Mouse (Mus musculus) heart, postnatal 25 days (tissue): Measurements from ENCODE around the gene Nr2c2. TPM values are rescaled to one million over a fixed set of nuclear protein-coding genes. Genes with fewer than 3 reads are reported as not detected.

ENCODE experiments used
- DNase-seq: peaks from one replicate; pipeline ENCODE4 v3.0.0; 2022; ENCODE audit warnings: low spot score
- intact Hi-C: fragments of 180-260 bp; cut with DNase I; formaldehyde crosslinking; loops from one replicate; pipeline ENCODE4 v1.15.1; 2025
- total RNA-seq, 2 experiments: library from RNA; stranded (reverse); gene quantifications; 2 replicates each; pipeline ENCODE4 v1.2.3; 2021

Gene Nr2c2
- total RNA-seq, 2 experiments from 2014 or later = 23.4 to 27.6 TPM

DNA sequence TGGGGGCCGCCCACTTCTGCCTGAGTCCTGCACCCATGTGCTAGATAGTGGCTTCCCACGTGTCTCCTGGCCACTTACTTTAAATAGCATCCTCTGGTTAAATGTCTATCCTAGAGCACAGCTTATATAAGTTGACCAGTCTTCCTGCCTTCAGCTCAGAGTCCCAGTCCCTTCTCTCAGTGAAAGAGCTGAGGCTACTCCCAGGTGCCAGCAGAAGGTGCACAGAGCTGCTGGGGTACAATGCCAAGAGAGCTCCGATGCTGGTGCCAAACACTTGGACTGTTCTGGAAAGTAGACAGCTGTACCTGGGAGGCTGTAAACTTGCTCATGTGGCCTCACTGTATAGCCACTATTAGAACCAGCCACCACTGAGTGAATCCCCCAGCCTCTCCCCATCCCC is 130.8 kb downstream of the Nr2c2 start:
- DNase-seq = no peak
- intact Hi-C loops = no loop called here

Other genes starting within 250 kb of the Nr2c2 start
- 10 to 100 TPM in 1 of 2 experiments, 1 to 10 TPM in 1; 9.1 to 11.2 TPM for gene Ccdc174, start 213.3 kb upstream of the Nr2c2 start, total RNA-seq
- under 1 TPM; 0.55 to 0.67 TPM for gene 4930590J08Rik, start 188.6 kb upstream of the Nr2c2 start, total RNA-seq
- gene Fgd5, start 112.5 kb upstream of the Nr2c2 start, total RNA-seq = 10 to 100 TPM; 24.2 to 26.8 TPM
- gene Mrps25, start 92.6 kb downstream of the Nr2c2 start, total RNA-seq = 10 to 100 TPM; 86.3 to 92.9 TPM
- 10 to 100 TPM; 12.4 to 16.4 TPM for gene Rbsn, start 123.5 kb downstream of the Nr2c2 start, total RNA-seq
- gene Trh, start 153.3 kb downstream of the Nr2c2 start, total RNA-seq = not detected